Mouse (Mus musculus) liver, adult (tissue): ENCODE measurements around the gene Fam241b.

Source experiments
- GATA4 ChIP-seq: IDR thresholded peaks from 2 replicates; pipeline ENCODE4 v1.6.1; 2014; ENCODE audit warnings: mild to moderate bottlenecking, low read length; ENCODE audit not compliant: insufficient replicate concordance

Fam241b gene

GRCm38 (mm10) chr10:62058508-62059375, 85.0 kb downstream of the Fam241b start:
- TF ChIP-seq GATA4: no peak
